Mouse (Mus musculus) liver, postnatal 0 days (tissue): ENCODE data around the gene Mmp14. TPM values are rescaled to one million over a fixed set of nuclear protein-coding genes. Genes with fewer than 3 reads are reported as not detected.

Experiments
- ATAC-seq: fragments of 200-750 bp; cut with Nextera tagmentation; 2 replicates; pipeline ENCODE4 v1.8.0; 2017; ENCODE audit warnings: mild to moderate bottlenecking, moderate library complexity
- DNase-seq: peaks from one replicate; pipeline ENCODE4 v3.0.0-alpha.2; 2016
- H3K27ac ChIP-seq: fragments of 300-500 bp; sonication (generic); 2 replicates; pipeline ENCODE4 v1.5.1; 2014; ENCODE audit warnings: antibody characterized with exemption, moderate library complexity, mild to moderate bottlenecking, low read depth
- H3K27me3 ChIP-seq: fragments of 300-500 bp; sonication (generic); 2 replicates; pipeline ENCODE4 v1.6.1; 2014; ENCODE audit warnings: low read length, control low read depth, mixed read lengths; ENCODE audit not compliant: insufficient read depth
- H3K36me3 ChIP-seq: fragments of 300-500 bp; sonication (generic); replicated peaks from 2 replicates; pipeline ENCODE4 v1.6.1; 2014; ENCODE audit warnings: mild to moderate bottlenecking, control low read depth, low read length, moderate library complexity, mixed read lengths; ENCODE audit not compliant: insufficient read depth
- H3K4me1 ChIP-seq: fragments of 300-500 bp; sonication (generic); 2 replicates; pipeline ENCODE4 v1.6.1; 2014; ENCODE audit warnings: antibody characterized with exemption, mild to moderate bottlenecking, control low read depth; ENCODE audit not compliant: insufficient read depth
- H3K4me2 ChIP-seq: fragments of 300-500 bp; sonication (generic); 2 replicates; pipeline ENCODE4 v1.6.1; 2014; ENCODE audit warnings: low read depth, mild to moderate bottlenecking, low read length, moderate library complexity, mixed read lengths
- H3K4me3 ChIP-seq: fragments of 300-500 bp; sonication (generic); 2 replicates; pipeline ENCODE4 v1.5.1; 2014; ENCODE audit warnings: low read depth, low read length
- H3K9ac ChIP-seq: fragments of 300-500 bp; sonication (generic); replicated peaks from 2 replicates; pipeline ENCODE4 v1.6.1; 2014; ENCODE audit warnings: mild to moderate bottlenecking, moderate library complexity
- H3K9me3 ChIP-seq: fragments of 300-500 bp; sonication (generic); 2 replicates; pipeline ENCODE4 v1.6.1; 2016; ENCODE audit warnings: mild to moderate bottlenecking, control low read depth, low read length, mixed read lengths
- CTCF ChIP-seq: sonication (generic); IDR thresholded peaks from 2 replicates; pipeline ENCODE4 v1.5.1; 2016; ENCODE audit warnings: antibody characterized with exemption, low read depth
- EP300 ChIP-seq: IDR thresholded peaks from 2 replicates; pipeline ENCODE4 v1.6.1; 2016; ENCODE audit warnings: antibody characterized with exemption, low read depth, mild to moderate bottlenecking
- WGBS: fragments of 180-500 bp; shearing (Covaris S2); extraction: QIAGEN DNeasy Blood & Tissue Kit; methylation state at CpG from one replicate; pipeline ENCODE4 v1.1.7; 2014; ENCODE audit not compliant: insufficient replicate concordance; 5-methylcytosine and 5-hydroxymethylcytosine counted together
- polyA plus RNA-seq: library from polyadenylated mRNA; unstranded; fragments of >200 nt; fragmentation: Nextera tagmentation; extraction: Ambion mirVana; gene quantifications from 2 replicates; pipeline ENCODE4 v1.2.1, GENCODE M21; 2015

The Mmp14 gene
- polyA plus RNA-seq, 1 experiment from 2014 or later = 38.1 TPM

DNA sequence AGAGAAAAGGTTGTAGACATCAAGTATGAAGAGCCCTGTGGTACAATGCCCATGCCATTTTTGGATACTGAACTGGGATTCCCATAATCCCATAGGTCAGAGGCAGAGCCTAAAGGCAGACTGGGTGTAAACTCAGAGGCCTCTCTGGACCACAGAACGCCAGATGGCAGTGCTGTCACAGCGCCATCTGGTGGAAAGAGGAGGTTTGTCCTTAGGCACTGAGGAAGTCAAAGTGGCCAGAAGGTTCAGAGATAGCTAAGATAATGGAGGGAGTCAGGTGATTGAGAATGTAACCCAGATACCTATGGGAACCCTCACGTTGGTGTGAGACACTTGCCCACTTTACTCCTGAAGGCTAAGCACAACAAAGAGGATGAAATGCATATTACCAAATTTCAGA is 62.8 kb downstream of the Mmp14 start:
- peak; percentile 81 for DNase-seq
- Histone ChIP-seq H3K4me1 (0 out of 2 replicates have a peak, but pooled peaks cover 8% of the 10 kb centered on the region), H3K27me3 (no peaks in the 10 kb centered on the region), H3K36me3 (no peaks in the 10 kb centered on the region), H3K4me2 (no peak overlapping the region), H3K9me3 (no peaks in the 10 kb centered on the region), H3K9ac (no peak overlapping the region), H3K4me3 (no peak overlapping the region), H3K27ac (no peak overlapping the region)
- ATAC-seq = peak; percentile 72
- 2% methylated on average over 3 of the region's 3 CpGs for WGBS
- TF ChIP-seq CTCF (peak; percentile 97), EP300 (no peak)

Other genes with a start within 250 kb of the Mmp14 start
- 226 and 229 TPM in 2 replicates for gene Dad1, start 177.5 kb upstream of the Mmp14 start, polyA plus RNA-seq
- gene Abhd4, start 177.4 kb upstream of the Mmp14 start, polyA plus RNA-seq = 15.9 and 17.1 TPM in 2 replicates
- not detected in 2 replicates for gene Olfr49, start 146.7 kb upstream of the Mmp14 start, polyA plus RNA-seq
- 27.4 and 28.9 TPM in 2 replicates for gene Oxa1l, start 70.8 kb upstream of the Mmp14 start, polyA plus RNA-seq
- gene Slc7a7, start 13.8 kb upstream of the Mmp14 start, polyA plus RNA-seq = 5.0 and 5.1 TPM in 2 replicates
- 261 and 284 TPM in 2 replicates for gene Mrpl52, start 4.7 kb upstream of the Mmp14 start, polyA plus RNA-seq
- 20.9 and 25.3 TPM in 2 replicates for gene Lrp10, start 32.5 kb downstream of the Mmp14 start, polyA plus RNA-seq
- 0.66 and 0.87 TPM in 2 replicates for gene Rem2, start 44.5 kb downstream of the Mmp14 start, polyA plus RNA-seq
- gene Prmt5, start 85.9 kb downstream of the Mmp14 start, polyA plus RNA-seq = 12.2 and 13.8 TPM in 2 replicates
- gene Haus4, start 123.0 kb downstream of the Mmp14 start, polyA plus RNA-seq = 33.2 and 35.1 TPM in 2 replicates
- 6.6 and 11.1 TPM in 2 replicates for gene Ajuba, start 145.9 kb downstream of the Mmp14 start, polyA plus RNA-seq
- 1.2 and 1.4 TPM in 2 replicates for gene 4931414P19Rik, start 174.4 kb downstream of the Mmp14 start, polyA plus RNA-seq
- gene Psmb5, start 186.4 kb downstream of the Mmp14 start, polyA plus RNA-seq = 148 and 157 TPM in 2 replicates
- gene Psmb11, start 189.8 kb downstream of the Mmp14 start, polyA plus RNA-seq = not detected in 2 replicates
- not detected in 2 replicates for gene Gm17606, start 209.3 kb downstream of the Mmp14 start, polyA plus RNA-seq
- gene Cdh24, start 209.8 kb downstream of the Mmp14 start, polyA plus RNA-seq = 0.09 and 0.11 TPM in 2 replicates